Mouse (Mus musculus) erythroid progenitor cell, adult 5-6 weeks (primary cell): ENCODE results near the gene Vps37c. TPM values are rescaled to one million over a fixed set of nuclear protein-coding genes. Genes with fewer than 3 reads are reported as not detected.

Experiments
- ATAC-seq: replicated peaks from 2 replicates; pipeline ENCODE4 v1.8.0; 2016; ENCODE audit warnings: moderate number of reproducible peaks, mild to moderate bottlenecking, moderate TSS enrichment, inconsistent platforms; ENCODE audit not compliant: poor library complexity, low FRiP score, severe bottlenecking
- total RNA-seq, 2 experiments: library from RNA; stranded (forward) in 1 of 2; stranded (reverse) in 1 of 2; fragments of 150-400 nt in 1 of 2; fragments of 186-747, 209-891 nt in 1 of 2; gene quantifications; 2 replicates each; pipeline versions ENCODE4 v1.2.3 to v1.2.4; 2015 to 2017; ENCODE audit warnings: low replicate concordance in 2 of 2

Gene Vps37c
- total RNA-seq, 2 experiments from 2014 or later = 3.3 to 26.0 TPM

- ATAC-seq = no peak
Measured at GRCm38 (mm10) chr19:10685081-10685480, 3.5 kb upstream of the Vps37c start.

GRCm38 (mm10) chr19:10685727-10686126, 2.8 kb upstream of the Vps37c start:
- ATAC-seq = no peak

GRCm38 (mm10) chr19:10689470-10690166, 1.1 kb downstream of the Vps37c start:
- no peak for ATAC-seq

- ATAC-seq = no peak
Measured at GRCm38 (mm10) chr19:10690336-10690735, 1.8 kb downstream of the Vps37c start.

- ATAC-seq = no peak
Measured at GRCm38 (mm10) chr19:10691121-10691520, 2.6 kb downstream of the Vps37c start.

GRCm38 (mm10) chr19:10691660-10692059, 3.1 kb downstream of the Vps37c start:
- ATAC-seq = peak; percentile 30; the same call in 1 of the 2 replicates

GRCm38 (mm10) chr19:10692361-10692760, 3.8 kb downstream of the Vps37c start:
- no peak for ATAC-seq

GRCm38 (mm10) chr19:10693926-10694682, 5.6 kb downstream of the Vps37c start:
- ATAC-seq = no peak

GRCm38 (mm10) chr19:10695801-10696200, 7.3 kb downstream of the Vps37c start:
- ATAC-seq = no peak

- no peak for ATAC-seq
Measured at GRCm38 (mm10) chr19:10698131-10698991, 9.8 kb downstream of the Vps37c start.

- ATAC-seq = no peak
Measured at GRCm38 (mm10) chr19:10699851-10700250, 11.3 kb downstream of the Vps37c start.

GRCm38 (mm10) chr19:10701013-10701726, 12.6 kb downstream of the Vps37c start:
- no peak for ATAC-seq

- ATAC-seq = no peak
Measured at GRCm38 (mm10) chr19:10702125-10702524, 13.6 kb downstream of the Vps37c start.

GRCm38 (mm10) chr19:10703470-10703869, 14.9 kb downstream of the Vps37c start:
- ATAC-seq = no peak

- no peak for ATAC-seq
Measured at GRCm38 (mm10) chr19:10707087-10707875, 18.7 kb downstream of the Vps37c start.

- no peak for ATAC-seq
Measured at GRCm38 (mm10) chr19:10707881-10708280, 19.3 kb downstream of the Vps37c start.

- no peak; the same call in 1 of the 2 replicates for ATAC-seq
Measured at GRCm38 (mm10) chr19:10708900-10709299, 20.4 kb downstream of the Vps37c start.

- peak; percentile 88 for ATAC-seq
Measured at GRCm38 (mm10) chr19:10709360-10710087, 21.0 kb downstream of the Vps37c start.
